Mouse (Mus musculus) left cerebral cortex, adult 18-20 months (tissue): ENCODE results near the gene Olfr884. TPM values are rescaled to one million over a fixed set of nuclear protein-coding genes. Genes with fewer than 3 reads are reported as not detected.

Experiments
- DNase-seq, 2 experiments: peaks; one replicate each; pipeline ENCODE4 v3.0.0; 2021 to 2022; ENCODE audit warnings: low spot score in 2 of 2, mixed read lengths in 1 of 2
- long read RNA-seq, 2 experiments: library from polyadenylated mRNA; stranded (forward); transcript quantifications; one replicate each; pipeline ENCODE4 v2.0.0; 2021
- total RNA-seq, 2 experiments: library from RNA; stranded (reverse); gene quantifications; 2 replicates each; pipeline ENCODE4 v1.2.3; 2021

Gene Olfr884
- not detected for total RNA-seq
- long read RNA-seq, experiment 1: 0 reads
- long read RNA-seq, experiment 2: 0 reads

- no peak for DNase-seq
Measured at GRCm38 (mm10) chr9:38046255-38046654, at the start of gene Olfr884. Gene Olfr884, plus strand, starts transcription at chr9:38046555.

GRCm38 (mm10) chr9:37998581-37999204 lies 47.7 kb upstream of the Olfr884 start:
- DNase-seq: no peak

GRCm38 (mm10) chr9:38000021-38000420 lies 46.3 kb upstream of the Olfr884 start:
- no peak for DNase-seq

GRCm38 (mm10) chr9:38025508-38025907 lies 20.8 kb upstream of the Olfr884 start, which contains the start of gene Olfr883:
Gene Olfr883, plus strand, starts transcription at chr9:38025808.
- no peak for DNase-seq

- no peak for DNase-seq
Measured at GRCm38 (mm10) chr9:38061022-38061421, 14.7 kb downstream of the Olfr884 start, which contains the start of gene Olfr885. Gene Olfr885, plus strand, starts transcription at chr9:38061322.

- no peak for DNase-seq
Measured at GRCm38 (mm10) chr9:38083772-38084171, 37.4 kb downstream of the Olfr884 start, which contains the start of gene Olfr887. Gene Olfr887, plus strand, starts transcription at chr9:38084072.

Other genes with a start within 250 kb of the Olfr884 start
- gene Olfr876, start 243.5 kb upstream of the Olfr884 start, total RNA-seq: not detected
- gene Olfr877, start 192.3 kb upstream of the Olfr884 start, total RNA-seq: not detected
- gene Olfr145, start 149.8 kb upstream of the Olfr884 start, total RNA-seq: not detected
- under 1 TPM in 1 of 2 experiments, not detected in 1; 0.09 TPM for gene Olfr878, start 128.7 kb upstream of the Olfr884 start, total RNA-seq
- gene Olfr881, start 54.7 kb upstream of the Olfr884 start, total RNA-seq: not detected
- gene Olfr883, start 20.7 kb upstream of the Olfr884 start, total RNA-seq: not detected
- not detected for gene Olfr885, start 14.8 kb downstream of the Olfr884 start, total RNA-seq
- gene Olfr887, start 37.5 kb downstream of the Olfr884 start, total RNA-seq: not detected
- gene Olfr888, start 61.6 kb downstream of the Olfr884 start, total RNA-seq: not detected
- gene Olfr889, start 68.6 kb downstream of the Olfr884 start, total RNA-seq: not detected
- gene Olfr890, start 96.0 kb downstream of the Olfr884 start, total RNA-seq: not detected
- not detected for gene Olfr891, start 134.3 kb downstream of the Olfr884 start, total RNA-seq
- not detected for gene Olfr893, start 161.8 kb downstream of the Olfr884 start, total RNA-seq
- not detected for gene Olfr894, start 171.5 kb downstream of the Olfr884 start, total RNA-seq
- not detected for gene Olfr143, start 206.2 kb downstream of the Olfr884 start, total RNA-seq
- not detected for gene Olfr895, start 221.3 kb downstream of the Olfr884 start, total RNA-seq
- gene Olfr896-ps1, start 244.6 kb downstream of the Olfr884 start, total RNA-seq: not detected